Mouse (Mus musculus) embryo, embryonic 11.5 days (tissue): ENCODE data around the gene Foxe1.

ENCODE experiments used
- DNase-seq: peaks from one replicate; pipeline ENCODE4 v3.0.0-alpha.2; 2012; ENCODE audit warnings: low read depth, low spot score

Foxe1 gene

DNA sequence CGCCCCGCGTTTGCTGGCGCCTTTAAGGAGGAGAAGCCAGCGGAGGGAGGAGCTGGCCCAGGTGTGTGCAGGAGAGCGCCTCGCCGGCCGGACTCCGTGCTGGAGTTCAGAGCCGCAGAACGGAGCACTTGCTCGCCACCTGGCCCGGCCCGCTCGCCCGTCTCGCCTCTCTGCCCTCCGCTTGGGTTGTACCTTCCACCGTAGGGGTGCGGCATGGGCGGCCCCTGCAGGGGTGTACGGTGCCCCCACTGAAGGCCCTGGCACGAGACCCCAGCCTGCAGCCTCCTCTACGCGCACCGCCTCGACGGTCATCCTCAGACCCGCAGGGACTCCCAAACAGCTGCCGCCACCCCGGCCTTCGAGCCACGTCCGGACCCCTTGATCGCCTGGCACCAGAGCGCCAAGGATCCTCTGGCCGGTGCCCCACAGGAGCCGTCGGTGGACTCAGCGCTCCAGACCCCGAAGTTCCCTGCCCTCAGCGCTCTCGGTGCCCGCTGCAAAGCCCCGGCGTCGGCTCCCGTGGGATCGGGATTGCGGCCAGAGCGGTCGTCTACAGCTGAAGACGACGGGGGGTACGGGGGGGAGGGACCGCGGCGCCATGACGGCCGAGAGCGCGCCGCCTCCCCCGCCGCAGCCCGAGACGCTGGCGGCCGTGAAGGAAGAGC lies at the start of gene Foxe1:
TSS of gene Foxe1 (plus strand) at position 14 of the 665 bp plus-strand sequence.
- no peak for DNase-seq

DNA sequence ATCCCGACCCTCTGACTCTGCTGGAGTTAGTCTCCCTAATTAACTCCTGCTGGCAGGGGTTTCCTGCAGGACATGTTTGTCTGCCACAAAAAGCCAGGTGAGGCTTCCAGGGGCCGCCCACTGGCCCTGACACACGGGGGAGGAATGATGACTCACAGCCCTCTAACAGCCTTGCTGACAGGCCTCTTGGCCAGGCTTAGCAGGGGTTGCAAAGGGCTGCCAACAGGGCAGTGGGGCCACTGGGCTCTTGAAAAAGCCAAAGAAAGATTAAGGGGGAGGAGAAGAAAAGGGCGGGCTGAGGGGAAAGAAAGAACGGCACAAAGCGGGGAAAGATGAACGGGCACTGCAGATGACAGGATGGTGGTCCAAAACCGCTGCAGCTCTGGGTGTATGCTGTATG lies 39.3 kb upstream of the Foxe1 start:
- DNase-seq, result no peak

DNA sequence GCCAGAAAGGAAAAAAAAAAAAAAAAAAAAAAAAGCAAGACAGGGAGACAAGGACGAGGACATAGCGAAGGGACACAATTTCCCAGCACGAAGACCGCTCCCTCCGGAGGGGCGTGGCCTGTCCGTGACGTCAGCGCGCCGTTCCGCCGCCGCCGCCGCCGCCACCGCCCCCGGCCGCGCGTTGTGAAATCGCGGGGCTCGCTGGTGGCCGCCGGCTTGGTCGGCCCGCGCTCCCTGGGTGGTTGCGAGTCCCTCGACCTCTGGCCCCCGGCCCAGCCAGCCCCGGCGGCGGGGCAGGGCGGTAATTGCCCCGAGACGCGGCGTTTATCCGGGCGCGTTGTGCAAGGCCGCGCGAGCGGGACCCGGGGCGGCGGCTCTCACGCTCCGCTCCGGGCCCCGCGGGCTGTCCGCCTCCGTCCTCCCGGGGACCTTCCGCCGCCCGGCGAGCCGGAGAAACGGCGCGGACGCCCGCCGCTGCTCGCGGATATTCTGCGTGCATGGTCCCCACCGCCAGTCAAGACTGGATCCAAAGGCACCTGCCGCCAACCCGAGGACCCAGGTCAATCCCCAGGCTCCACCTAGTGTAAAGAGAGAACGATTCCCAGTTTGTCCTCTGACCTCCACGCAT lies 38.5 kb upstream of the Foxe1 start:
- peak; percentile 39 for DNase-seq

DNA sequence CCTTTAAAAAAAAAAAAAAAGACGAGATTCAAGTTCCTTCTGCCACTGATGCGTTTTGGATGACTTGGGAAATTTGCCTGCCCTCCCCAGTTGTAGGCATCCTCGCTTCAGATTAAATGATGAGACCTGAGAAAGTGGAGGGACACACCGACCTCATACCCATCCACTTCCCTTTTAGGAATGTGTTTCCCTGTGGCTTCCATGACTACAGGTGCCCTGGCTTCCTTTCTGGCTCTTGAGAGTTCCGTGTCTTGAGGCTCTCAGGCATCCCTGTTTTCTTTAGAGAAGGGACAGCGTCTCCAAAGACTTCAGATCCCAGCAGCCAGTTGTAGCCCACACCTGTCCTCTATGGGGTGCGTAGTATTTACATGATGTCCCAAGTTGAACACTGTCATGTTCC lies 38.0 kb upstream of the Foxe1 start:
- no peak for DNase-seq

DNA sequence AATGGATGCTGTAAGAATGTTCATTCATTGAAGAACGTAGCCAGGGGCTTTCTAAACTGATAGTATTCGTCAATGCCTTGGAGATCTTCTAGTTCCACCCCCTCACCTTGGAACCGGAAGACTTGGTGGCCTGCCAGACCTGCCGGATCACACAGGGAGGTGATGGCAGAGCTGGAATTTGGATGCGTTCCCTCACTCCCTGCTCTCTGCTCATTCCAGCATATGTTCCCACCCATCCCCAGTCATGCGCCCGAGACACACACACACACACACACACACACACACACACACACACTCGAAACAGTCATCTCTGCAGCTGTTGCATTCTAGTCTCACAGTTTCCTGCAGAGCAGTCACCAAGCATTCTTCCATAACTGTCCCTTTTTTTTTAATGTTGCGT lies 36.1 kb upstream of the Foxe1 start:
- DNase-seq, result no peak

DNA sequence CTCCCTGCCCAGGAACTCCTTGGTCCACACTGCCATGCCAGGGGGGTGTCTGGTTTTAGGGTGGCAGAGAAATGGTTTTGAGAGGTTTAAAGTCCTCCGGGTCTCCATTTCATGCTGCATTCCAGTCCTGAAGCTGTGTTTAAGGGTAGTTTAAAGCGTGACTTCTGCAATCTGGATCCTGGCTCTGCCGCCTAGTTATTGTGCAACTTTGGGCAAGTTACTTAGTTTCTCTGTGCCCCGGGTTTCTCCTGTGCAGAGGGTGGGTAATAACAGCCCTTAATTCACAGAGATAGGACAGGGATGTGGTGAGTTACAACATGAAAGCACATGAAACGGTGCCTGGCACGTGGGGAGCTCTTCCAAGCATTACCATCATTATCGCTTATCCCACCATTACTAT lies 35.5 kb upstream of the Foxe1 start:
- no peak for DNase-seq

DNA sequence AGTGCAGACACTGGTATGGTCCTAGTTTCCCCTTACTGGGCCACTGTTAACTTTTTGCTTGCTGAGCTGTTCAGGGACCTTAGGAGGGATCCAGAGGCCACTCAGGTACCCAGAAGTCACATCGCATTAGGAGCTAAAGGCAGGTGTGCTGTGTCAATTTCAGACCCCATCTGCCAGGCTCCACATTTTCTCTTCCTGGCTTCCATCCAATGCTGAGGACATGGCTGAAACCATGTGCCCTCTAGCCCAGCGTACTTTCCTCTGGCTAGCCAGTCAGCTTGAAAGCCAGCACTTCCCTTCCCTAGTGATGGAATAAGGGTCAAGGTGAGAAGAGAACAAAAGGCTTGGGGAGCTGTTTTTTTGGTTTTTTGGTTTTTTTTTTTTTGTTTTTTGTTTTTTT lies 31.8 kb upstream of the Foxe1 start:
- DNase-seq, result no peak

DNA sequence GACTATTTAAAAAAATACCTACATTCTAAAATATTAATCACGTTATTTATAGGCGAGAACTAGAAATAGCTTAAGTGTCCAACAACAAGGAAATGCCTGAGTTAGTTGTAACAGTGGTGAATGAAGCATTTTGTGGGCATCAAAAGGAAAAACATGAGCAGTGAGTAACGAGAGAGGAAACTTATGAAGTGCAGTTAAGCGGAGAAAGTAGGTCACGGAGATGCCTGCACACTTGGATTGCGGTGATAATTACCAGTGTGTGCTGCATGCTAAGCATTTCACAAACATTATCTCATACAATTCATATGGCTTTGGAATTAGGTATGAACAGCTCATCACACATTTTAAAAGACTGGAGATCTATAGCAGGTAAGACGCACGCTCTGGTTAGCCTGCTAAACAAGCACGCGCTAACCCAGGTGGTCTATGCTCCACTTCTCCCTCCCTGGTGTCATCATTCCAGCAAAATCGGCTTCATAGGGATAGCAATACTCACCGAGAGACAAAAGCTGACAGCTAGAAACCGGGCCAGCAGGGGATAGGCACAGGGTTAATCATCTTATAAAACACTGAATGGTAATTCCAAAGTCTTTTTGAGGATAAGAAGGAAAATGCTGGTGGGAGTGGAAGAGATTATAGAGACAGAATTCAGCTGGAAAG lies 21.5 kb upstream of the Foxe1 start:
- no peak for DNase-seq

DNA sequence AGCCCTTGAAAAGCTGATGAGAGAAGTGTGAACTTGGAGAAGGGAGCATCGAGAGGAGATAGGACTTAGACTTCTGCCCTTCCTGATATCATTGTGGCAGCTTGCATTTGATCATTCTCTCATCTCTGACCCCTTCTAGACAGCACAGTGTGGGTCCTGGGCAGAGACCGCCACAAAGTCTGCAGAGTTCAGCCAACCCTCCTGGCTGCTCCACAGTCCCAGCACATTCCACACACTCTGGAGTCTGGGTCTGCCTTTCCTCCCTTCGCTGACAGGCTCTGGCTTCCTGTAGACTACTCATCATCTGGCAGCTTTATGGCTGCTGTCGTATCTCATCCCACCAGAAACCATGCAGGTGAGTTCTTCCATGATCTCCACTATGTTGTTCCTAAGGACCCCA lies 20.7 kb upstream of the Foxe1 start:
- no peak for DNase-seq

DNA sequence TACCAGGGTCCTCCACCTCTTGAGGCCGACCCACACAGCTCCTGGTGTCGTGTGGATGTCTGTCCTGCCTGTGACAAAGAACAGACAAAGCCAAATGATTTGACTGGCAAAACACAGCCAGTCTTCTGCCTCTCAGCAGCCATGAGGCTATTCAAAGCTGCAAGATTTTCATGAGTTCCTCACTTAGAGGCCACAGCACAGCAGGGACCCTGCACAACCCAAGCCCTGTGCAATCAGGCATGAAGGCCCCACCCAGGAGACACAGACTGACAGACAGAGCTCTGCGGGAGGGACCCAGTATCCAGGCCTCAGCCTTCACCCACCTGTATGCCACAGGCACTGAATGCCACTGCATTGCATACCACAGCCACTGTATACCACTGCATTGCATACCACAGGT lies 14.5 kb upstream of the Foxe1 start:
- no peak for DNase-seq

DNA sequence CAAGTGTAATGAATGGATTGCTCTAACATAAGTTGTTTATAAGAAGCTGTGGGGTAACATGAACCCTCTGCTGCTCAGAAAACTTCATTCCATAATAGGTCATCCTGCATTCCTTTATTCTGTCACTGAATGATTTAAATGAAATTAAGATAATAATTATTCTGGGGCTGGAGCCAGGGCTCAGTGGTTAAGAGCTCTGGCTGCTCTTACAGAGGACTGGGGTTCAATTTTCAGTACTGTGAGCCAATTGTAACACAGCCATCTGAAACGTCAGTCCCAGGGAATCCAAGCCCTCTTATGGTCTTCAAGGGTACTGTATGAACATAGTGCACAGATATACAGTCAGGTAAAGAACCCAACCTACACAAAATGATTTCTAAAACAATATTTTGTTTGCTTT lies 7.6 kb upstream of the Foxe1 start:
- no peak for DNase-seq

DNA sequence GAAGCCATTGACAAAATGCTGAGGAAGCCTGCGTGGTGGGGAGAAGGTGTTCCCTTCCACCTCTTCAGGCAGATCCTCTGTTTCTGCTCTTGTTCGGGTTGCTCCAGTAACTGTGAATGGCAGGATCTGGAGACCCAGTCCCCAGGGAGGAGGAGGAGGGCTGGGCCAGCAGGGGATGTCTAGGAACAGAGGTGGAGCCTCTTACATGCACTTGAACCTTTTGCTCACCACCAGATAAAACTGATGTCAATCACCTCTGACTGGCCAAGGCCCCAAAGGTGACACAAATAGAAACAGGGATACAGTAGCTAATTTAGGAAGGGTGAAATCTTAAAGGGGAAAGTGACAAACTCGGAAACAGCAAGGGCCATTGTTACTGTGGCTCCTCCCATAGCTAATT lies 5.4 kb upstream of the Foxe1 start:
- no peak for DNase-seq

DNA sequence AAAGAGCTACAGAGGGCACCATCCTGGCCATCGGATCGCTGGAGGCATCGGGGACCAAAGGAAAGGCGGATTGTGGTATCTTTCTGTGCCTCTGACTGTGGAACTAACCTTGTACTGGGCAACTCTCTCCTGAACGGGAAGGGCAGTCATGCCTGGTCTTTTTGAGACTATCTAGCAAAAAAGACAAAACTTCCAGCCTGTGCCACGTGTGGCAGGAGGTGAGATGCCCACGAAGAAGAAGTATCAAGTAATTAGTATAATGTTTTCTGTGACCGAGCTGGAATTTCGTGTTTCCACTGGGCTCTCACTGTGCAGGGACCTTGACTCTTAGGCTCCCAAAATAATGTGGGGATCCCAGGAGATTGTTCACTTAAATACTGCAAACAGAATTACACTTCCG lies 4.4 kb upstream of the Foxe1 start:
- DNase-seq, result no peak

DNA sequence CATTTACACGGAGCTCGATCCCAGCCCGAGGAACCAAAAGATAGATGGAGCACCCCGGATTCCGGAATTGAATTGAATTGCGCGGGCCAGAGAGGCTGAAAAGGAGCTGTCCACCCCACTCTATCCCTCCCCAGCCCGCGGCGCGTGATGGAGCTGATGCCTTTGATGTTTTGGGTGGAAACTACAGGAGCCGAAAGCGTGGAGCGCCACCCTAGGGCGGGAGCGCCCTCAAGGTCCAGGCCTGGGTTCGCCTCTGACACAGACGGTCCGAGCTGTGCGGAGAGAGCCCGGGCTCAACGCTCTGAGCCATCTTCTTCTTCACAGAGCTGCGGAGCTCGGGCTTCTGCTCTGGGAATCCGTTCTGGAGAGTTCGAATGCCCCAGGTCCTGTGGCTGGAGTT lies 3.8 kb upstream of the Foxe1 start:
- no peak for DNase-seq

DNA sequence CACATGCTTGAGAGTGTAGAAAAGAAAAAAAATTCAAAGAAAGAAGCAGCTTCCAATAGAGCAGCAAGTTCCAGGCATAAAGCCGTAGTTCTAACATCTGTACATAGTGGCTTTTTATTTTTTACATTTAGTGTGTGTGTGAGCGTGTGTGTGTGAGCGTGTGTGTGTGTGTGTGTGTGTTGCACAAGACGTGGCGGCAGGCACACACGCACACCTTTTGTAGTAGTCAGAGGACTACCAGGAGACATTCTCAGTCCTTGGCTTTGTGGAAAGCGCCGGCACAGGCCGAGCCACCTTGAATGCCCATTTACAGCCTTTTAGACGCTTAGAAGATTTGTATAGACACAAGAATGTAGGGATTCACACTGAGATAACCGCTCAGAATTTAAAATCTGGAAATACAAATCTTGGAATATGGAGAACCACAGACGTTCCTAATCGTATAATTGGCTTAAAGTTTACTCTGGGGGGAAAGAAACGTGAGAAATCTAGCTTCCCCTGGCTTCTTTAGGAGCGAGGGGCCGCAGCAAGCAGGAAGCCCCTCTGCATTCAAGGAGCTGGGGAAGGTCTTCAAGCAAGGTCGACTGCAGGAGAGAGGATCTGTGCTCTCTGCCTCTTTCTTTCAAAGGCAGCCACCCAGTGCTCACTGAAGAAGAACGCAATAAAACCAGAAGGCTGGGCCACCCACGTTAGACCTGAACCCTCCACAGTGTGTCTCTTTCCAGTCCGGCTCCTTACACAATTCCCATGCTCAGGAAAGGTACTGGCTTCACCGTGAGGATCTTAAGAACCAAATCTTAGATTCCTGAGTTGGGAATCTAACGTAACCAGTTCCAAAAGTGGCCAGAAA lies 1.4 kb upstream of the Foxe1 start:
- DNase-seq, result no peak

DNA sequence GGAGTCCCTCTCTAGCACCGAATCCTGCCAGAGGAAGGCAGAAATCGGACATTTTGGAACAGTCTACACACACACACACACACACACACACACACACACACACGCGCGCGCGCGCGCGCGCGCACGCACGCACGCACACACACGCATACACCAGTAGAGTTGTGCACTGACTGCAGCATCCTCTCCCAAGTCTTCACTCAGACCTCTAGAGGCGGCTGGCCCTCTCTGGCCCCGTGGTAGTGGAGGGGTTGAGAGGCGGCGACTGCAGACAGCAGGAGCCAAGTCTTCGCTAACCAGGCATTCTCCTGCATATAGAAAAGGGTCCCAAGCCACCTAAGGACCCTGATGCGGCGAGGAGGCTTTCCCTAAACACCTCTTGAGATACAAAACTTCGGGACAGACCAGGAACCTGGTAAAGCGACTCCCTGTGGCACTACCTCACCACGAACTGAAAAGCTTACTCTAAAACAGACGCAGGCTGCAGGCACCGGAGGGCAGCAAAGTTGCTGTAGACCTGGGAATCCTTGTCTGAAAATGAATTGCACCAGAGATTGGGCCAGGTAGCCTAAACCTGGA lies 610 bp upstream of the Foxe1 start:
- no peak for DNase-seq

DNA sequence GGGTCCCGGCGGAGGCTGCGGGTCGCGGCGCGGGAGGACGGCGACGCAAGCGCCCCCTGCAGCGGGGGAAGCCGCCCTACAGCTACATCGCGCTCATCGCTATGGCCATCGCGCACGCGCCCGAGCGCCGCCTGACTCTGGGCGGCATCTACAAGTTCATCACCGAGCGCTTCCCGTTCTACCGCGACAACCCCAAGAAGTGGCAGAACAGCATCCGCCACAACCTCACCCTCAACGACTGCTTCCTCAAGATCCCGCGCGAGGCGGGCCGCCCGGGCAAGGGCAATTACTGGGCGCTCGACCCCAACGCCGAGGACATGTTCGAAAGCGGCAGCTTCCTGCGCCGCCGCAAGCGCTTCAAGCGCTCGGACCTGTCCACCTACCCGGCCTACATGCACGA lies 879 bp downstream of the Foxe1 start:
- no peak for DNase-seq

DNA sequence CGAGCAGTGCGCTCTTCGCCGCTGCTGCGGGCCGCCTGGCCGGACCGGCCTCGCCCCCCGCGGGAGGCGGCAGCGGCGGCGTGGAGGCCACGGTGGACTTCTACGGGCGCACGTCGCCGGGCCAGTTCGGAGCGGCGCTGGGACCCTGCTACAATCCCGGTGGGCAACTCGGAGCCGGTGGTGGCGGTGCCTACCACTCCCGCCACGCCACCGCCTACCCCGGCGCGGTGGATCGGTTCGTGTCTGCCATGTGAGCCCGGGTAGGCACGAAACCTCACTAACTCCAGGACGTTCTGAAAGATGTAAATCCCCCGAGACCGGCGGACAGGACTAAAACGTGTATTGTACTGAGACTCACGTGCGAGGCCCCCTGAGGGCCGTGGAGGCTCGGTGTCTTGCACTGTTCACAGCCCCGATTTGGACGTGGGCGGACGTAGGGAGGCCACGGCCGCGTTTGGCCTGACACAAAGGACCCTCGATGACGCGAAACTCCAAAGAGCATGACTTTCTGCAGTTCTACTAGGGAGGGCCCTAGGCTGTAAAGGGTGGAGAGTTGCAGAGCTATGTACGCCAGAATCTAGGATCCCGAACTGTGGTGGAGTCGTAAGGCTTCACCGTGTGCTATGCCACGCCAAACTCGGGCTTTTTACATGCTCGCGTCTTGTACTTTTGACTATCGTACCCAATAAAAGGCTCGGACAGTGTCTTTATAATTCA lies 1.8 kb downstream of the Foxe1 start:
- no peak for DNase-seq

DNA sequence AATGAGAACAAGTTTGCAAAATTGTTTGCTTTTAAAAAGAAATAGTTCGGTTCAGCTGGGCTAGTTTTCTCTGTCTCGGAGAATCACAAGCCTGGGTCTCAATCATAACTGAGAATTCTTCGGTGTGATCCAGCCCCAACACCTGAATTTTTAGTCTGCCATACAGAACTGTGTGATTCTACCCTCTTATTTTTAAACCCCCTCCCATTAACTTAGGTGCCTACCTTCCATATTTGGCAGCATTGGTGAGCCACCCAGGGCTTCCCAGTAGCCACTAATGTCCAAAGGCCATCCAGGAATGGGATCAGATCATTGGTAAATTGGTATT lies 2.3 kb downstream of the Foxe1 start:
- DNase-seq, result no peak

DNA sequence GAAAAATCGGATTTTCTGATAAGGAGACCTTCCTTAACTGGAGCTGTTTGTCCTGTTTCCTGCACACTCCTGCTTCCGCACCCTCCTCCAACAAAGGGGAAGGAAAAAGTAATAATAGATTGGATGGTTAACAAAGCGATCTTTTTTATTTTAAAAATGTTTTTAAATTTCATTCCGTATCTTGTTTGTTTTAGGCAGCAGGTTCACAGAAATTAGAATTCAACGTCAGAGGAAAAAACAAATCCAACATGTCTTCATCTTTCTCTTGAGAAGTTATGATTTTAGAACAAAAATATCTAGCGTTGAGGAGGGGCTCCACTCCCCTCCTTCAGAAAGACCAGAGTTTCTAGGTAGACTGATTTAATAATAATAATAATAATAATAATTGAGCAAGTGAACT lies 2.8 kb downstream of the Foxe1 start:
- DNase-seq, result no peak

DNA sequence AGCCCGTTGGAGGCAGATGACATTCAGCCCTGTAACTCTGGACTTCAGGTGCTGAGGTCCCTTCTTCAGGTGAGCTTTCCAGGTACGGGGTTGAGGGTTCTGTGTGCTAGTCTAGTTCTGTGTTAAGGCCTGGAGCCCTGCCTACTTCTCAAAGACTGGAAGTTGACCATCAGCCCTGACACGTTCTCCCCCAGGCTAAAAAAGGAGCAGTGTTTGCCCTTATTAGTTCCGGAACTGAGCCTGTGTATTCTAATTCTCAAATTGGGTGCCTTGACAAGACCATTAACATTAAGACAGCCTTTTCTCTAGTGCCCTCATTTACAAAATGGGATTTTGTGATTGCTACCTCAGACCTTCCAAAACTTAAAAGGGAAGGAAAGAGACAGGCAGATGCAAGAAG lies 3.7 kb downstream of the Foxe1 start:
- DNase-seq, result no peak
